Mouse (Mus musculus): ENCODE results near the gene Ppp1r9b. TPM values are rescaled to one million over a fixed set of nuclear protein-coding genes. Genes with fewer than 3 reads are reported as not detected.

The Ppp1r9b gene
- polyA plus RNA-seq, 1 experiment from 2014 or later, result 12.4 TPM

DNA sequence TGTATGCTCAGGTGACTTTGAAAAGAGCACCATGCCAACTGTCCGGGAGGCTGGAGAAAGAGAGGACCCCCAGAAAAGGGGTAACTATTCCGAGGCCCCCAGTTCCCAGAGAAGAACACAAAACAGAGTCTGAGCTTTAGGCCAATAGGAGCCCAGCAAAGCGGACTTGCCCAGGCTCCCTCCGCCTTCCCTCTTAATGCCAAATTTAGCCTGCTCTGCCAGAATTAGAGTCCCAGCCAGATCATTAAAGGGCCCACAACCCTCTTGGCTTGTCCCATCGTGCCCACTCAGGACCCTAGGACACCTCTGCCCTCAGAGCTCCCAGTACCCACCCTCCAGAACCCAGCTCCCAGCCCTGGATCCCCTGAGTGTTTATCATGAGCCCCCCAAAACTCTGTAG lies 17.9 kb upstream of the Ppp1r9b start:
- no peaks in the 10 kb centered on the region for H3K4me1 ChIP-seq (ENCODE audit: control insufficient read depth, insufficient read depth, low read length)

DNA sequence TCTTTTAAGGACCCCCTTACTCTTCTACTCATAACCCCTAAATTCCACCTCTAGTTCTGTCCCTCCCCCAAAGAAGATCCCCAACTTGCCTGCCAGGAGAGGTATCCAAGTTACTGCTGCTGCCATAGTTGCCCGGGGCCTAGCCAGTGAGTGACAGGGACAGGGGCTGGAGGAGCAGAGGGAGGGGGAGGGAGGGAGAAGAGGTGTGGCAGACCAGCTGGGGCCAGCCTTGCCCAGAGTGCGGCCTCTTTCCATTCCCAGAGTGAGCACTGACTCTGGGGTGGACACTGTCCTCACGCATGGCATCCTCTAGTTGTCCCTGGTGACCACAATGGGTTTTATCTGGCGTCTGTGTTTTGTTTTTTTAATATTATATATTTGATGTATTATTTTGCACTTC lies 17.5 kb upstream of the Ppp1r9b start:
- H3K27ac ChIP-seq (ENCODE audit: low read depth, low read length), result no peak overlapping the region
- H3K9me3 ChIP-seq (ENCODE audit: control insufficient read depth, low read length), result no peaks in the 10 kb centered on the region
- no peak overlapping the region for H3K4me3 ChIP-seq (ENCODE audit: low read depth, low read length)
- WGBS, result 45% methylated on average over 4 of the region's 4 CpGs
- no peaks in the 10 kb centered on the region for H3K27me3 ChIP-seq (ENCODE audit: control insufficient read depth, insufficient read depth, low read length)
- no peak overlapping the region for H3K9ac ChIP-seq (ENCODE audit: low read length)
- H3K36me3 ChIP-seq (ENCODE audit: control insufficient read depth, insufficient read depth, low read length), result no peaks in the 10 kb centered on the region
- H3K4me1 ChIP-seq (ENCODE audit: control insufficient read depth, insufficient read depth, low read length), result no peaks in the 10 kb centered on the region; the same call in 1 of the 2 replicates
- no peak for DNase-seq (ENCODE audit: low spot score, missing footprints)
- ATAC-seq (ENCODE audit: low FRiP score), result no peak
- H3K4me2 ChIP-seq, result no peak overlapping the region

More for the DNA sequence above, 17.9 kb upstream of the Ppp1r9b start:
- DNase-seq (ENCODE audit: low spot score, missing footprints) (no peak), ATAC-seq (ENCODE audit: low FRiP score) (no peak)
- no peak overlapping the region for H3K4me3 ChIP-seq (ENCODE audit: low read depth, low read length)
- 78% methylated on average over 5 of the region's 5 CpGs for WGBS
- H3K9ac ChIP-seq (ENCODE audit: low read length), result no peak overlapping the region
- H3K9me3 ChIP-seq (ENCODE audit: control insufficient read depth, low read length), result no peaks in the 10 kb centered on the region
- H3K36me3 ChIP-seq (ENCODE audit: control insufficient read depth, insufficient read depth, low read length), result no peaks in the 10 kb centered on the region
- H3K27me3 ChIP-seq (ENCODE audit: control insufficient read depth, insufficient read depth, low read length), result no peaks in the 10 kb centered on the region
- no peak overlapping the region for H3K4me2 ChIP-seq
- no peak overlapping the region for H3K27ac ChIP-seq (ENCODE audit: low read depth, low read length)

DNA sequence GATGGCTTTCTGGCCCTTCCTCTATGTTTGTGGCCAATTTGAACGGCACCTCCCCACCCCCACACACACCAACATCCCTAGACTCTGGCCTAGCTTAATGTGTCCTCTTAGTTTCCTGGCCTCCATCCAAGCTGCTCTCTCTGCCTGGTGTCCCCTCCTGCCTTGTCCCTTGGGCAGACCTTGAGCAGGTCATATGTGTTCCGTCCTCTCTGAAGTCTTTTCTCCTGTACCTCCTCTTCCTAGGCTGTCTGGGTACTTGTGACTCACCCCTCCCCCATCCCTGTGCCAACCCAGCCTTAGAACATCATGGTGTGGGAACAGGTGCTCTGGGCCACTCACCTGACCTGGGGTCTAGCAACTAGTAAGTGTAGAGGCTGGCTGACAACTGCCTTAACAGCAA lies 15.9 kb upstream of the Ppp1r9b start:
- Histone ChIP-seq H3K27me3 (ENCODE audit: control insufficient read depth, insufficient read depth, low read length) (no peaks in the 10 kb centered on the region), H3K27ac (ENCODE audit: low read depth, low read length) (no peak overlapping the region), H3K4me3 (ENCODE audit: low read depth, low read length) (no peak overlapping the region), H3K9me3 (ENCODE audit: control insufficient read depth, low read length) (no peaks in the 10 kb centered on the region), H3K9ac (ENCODE audit: low read length) (no peak overlapping the region), H3K36me3 (ENCODE audit: control insufficient read depth, insufficient read depth, low read length) (no peaks in the 10 kb centered on the region), H3K4me2 (no peak overlapping the region), H3K4me1 (ENCODE audit: control insufficient read depth, insufficient read depth, low read length) (no peaks in the 10 kb centered on the region; the same call in 1 of the 2 replicates)
- 81% methylated on average over 2 of the region's 2 CpGs for WGBS
- DNase-seq (ENCODE audit: low spot score, missing footprints) (no peak), ATAC-seq (ENCODE audit: low FRiP score) (no peak)

- Histone ChIP-seq H3K27ac (ENCODE audit: low read depth, low read length) (no peak within 1 kb of the TSS), H3K4me1 (ENCODE audit: control insufficient read depth, insufficient read depth, low read length) (no peaks in the 10 kb centered on the region; the same call in 1 of the 2 replicates), H3K9ac (ENCODE audit: low read length) (no peak within 1 kb of the TSS), H3K27me3 (ENCODE audit: control insufficient read depth, insufficient read depth, low read length) (no peaks in the 10 kb centered on the region), H3K4me2 (no peak within 1 kb of the TSS), H3K9me3 (ENCODE audit: control insufficient read depth, low read length) (no peaks in the 10 kb centered on the region), H3K4me3 (ENCODE audit: low read depth, low read length) (no peak within 1 kb of the TSS), H3K36me3 (ENCODE audit: control insufficient read depth, insufficient read depth, low read length) (no peaks in the 10 kb centered on the region)
- no peak for DNase-seq (ENCODE audit: low spot score, missing footprints)
- 80% methylated on average over 5 of the region's 5 CpGs for WGBS
- ATAC-seq (ENCODE audit: low FRiP score), result no peak
These were observed 14.6 kb upstream of the Ppp1r9b start, which contains the start of gene Sgca for GRCm38 (mm10) chr11:94976199-94976598. Gene Sgca, minus strand, starts transcription at chr11:94976327.

GRCm38 (mm10) chr11:94978178-94978915 lies 12.5 kb upstream of the Ppp1r9b start:
- Histone ChIP-seq H3K9ac (ENCODE audit: low read length) (peak overlapping the region; percentile 61), H3K9me3 (ENCODE audit: control insufficient read depth, low read length) (no peaks in the 10 kb centered on the region), H3K4me2 (peak overlapping the region; percentile 38), H3K27me3 (ENCODE audit: control insufficient read depth, insufficient read depth, low read length) (no peaks in the 10 kb centered on the region), H3K27ac (ENCODE audit: low read depth, low read length) (peak overlapping the region; percentile 69), H3K4me3 (ENCODE audit: low read depth, low read length) (peak overlapping the region; percentile 11; the same call in 1 of the 2 replicates), H3K36me3 (ENCODE audit: control insufficient read depth, insufficient read depth, low read length) (no peaks in the 10 kb centered on the region), H3K4me1 (ENCODE audit: control insufficient read depth, insufficient read depth, low read length) (no peaks in the 10 kb centered on the region; the same call in 1 of the 2 replicates)
- 52% methylated on average over 9 of the region's 9 CpGs for WGBS
- ATAC-seq (ENCODE audit: low FRiP score) (peak; percentile 77), DNase-seq (ENCODE audit: low spot score, missing footprints) (no peak)

DNA sequence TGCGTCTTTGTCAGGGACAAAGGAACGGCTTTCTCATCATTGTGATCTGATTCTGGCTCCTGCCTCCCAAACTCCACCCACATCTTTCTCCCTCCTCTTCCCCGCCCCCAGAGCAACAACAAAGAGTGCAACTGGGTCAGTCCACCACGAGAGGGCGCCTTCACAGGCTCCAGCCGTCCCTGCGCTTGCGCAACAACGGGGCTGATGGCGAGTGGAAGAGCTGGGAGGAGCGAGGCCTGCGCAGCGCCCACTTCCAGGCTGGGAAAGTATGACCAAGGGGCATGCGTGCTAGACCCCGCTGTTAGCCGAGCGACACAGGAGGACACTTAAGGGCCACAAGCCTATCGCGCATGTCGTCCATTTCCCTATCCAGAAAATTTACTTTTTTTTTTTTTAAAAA lies 11.9 kb upstream of the Ppp1r9b start:
- Histone ChIP-seq H3K4me1 (ENCODE audit: control insufficient read depth, insufficient read depth, low read length) (no peaks in the 10 kb centered on the region; the same call in 1 of the 2 replicates), H3K27ac (ENCODE audit: low read depth, low read length) (peak overlapping the region; percentile 69), H3K9ac (ENCODE audit: low read length) (peak overlapping the region; percentile 61), H3K4me3 (ENCODE audit: low read depth, low read length) (peak overlapping the region; percentile 11; the same call in 1 of the 2 replicates), H3K36me3 (ENCODE audit: control insufficient read depth, insufficient read depth, low read length) (no peaks in the 10 kb centered on the region), H3K27me3 (ENCODE audit: control insufficient read depth, insufficient read depth, low read length) (no peaks in the 10 kb centered on the region), H3K4me2 (peak overlapping the region; percentile 38), H3K9me3 (ENCODE audit: control insufficient read depth, low read length) (no peaks in the 10 kb centered on the region)
- ATAC-seq (ENCODE audit: low FRiP score) (peak; percentile 96), DNase-seq (ENCODE audit: low spot score, missing footprints) (peak; percentile 98)
- WGBS, result 0% methylated on average over 20 of the region's 20 CpGs

- Histone ChIP-seq H3K36me3 (ENCODE audit: control insufficient read depth, insufficient read depth, low read length) (no peaks in the 10 kb centered on the region), H3K9ac (ENCODE audit: low read length) (peak overlapping the region; percentile 7; the same call in 1 of the 2 replicates), H3K4me1 (ENCODE audit: control insufficient read depth, insufficient read depth, low read length) (no peaks in the 10 kb centered on the region; the same call in 1 of the 2 replicates), H3K9me3 (ENCODE audit: control insufficient read depth, low read length) (no peaks in the 10 kb centered on the region), H3K27me3 (ENCODE audit: control insufficient read depth, insufficient read depth, low read length) (no peaks in the 10 kb centered on the region), H3K4me2 (peak overlapping the region; percentile 38; the same call in 1 of the 2 replicates), H3K4me3 (ENCODE audit: low read depth, low read length) (no peak overlapping the region), H3K27ac (ENCODE audit: low read depth, low read length) (no peak overlapping the region)
- ATAC-seq (ENCODE audit: low FRiP score), result peak; percentile 41
- no peak for DNase-seq (ENCODE audit: low spot score, missing footprints)
- WGBS, result 81% methylated on average over 11 of the region's 11 CpGs
These were observed 11.2 kb upstream of the Ppp1r9b start for GRCm38 (mm10) chr11:94979462-94980179.

GRCm38 (mm10) chr11:94985140-94985539 lies 5.7 kb upstream of the Ppp1r9b start:
- no peak for ATAC-seq (ENCODE audit: low FRiP score)
- DNase-seq (ENCODE audit: low spot score, missing footprints), result peak; percentile 87
- H3K36me3 ChIP-seq (ENCODE audit: control insufficient read depth, insufficient read depth, low read length), result no peaks in the 10 kb centered on the region
- H3K9ac ChIP-seq (ENCODE audit: low read length), result no peak overlapping the region
- no peak overlapping the region for H3K4me3 ChIP-seq (ENCODE audit: low read depth, low read length)
- H3K9me3 ChIP-seq (ENCODE audit: control insufficient read depth, low read length), result no peaks in the 10 kb centered on the region
- H3K27me3 ChIP-seq (ENCODE audit: control insufficient read depth, insufficient read depth, low read length), result no peaks in the 10 kb centered on the region; the same call in 1 of the 2 replicates
- no peak overlapping the region for H3K27ac ChIP-seq (ENCODE audit: low read depth, low read length)
- WGBS, result 45% methylated on average over 1 of the region's 1 CpGs
- H3K4me1 ChIP-seq (ENCODE audit: control insufficient read depth, insufficient read depth, low read length), result peaks cover 21% of the 10 kb centered on the region
- no peak overlapping the region for H3K4me2 ChIP-seq

GRCm38 (mm10) chr11:94985822-94986221 lies 5.0 kb upstream of the Ppp1r9b start:
- Histone ChIP-seq H3K27ac (ENCODE audit: low read depth, low read length) (no peak overlapping the region), H3K27me3 (ENCODE audit: control insufficient read depth, insufficient read depth, low read length) (no peaks in the 10 kb centered on the region; the same call in 1 of the 2 replicates), H3K36me3 (ENCODE audit: control insufficient read depth, insufficient read depth, low read length) (no peaks in the 10 kb centered on the region), H3K9me3 (ENCODE audit: control insufficient read depth, low read length) (no peaks in the 10 kb centered on the region), H3K9ac (ENCODE audit: low read length) (no peak overlapping the region), H3K4me1 (ENCODE audit: control insufficient read depth, insufficient read depth, low read length) (peaks cover 25% of the 10 kb centered on the region), H3K4me3 (ENCODE audit: low read depth, low read length) (no peak overlapping the region), H3K4me2 (no peak overlapping the region)
- ATAC-seq (ENCODE audit: low FRiP score) (no peak), DNase-seq (ENCODE audit: low spot score, missing footprints) (no peak)
- 87% methylated on average over 5 of the region's 5 CpGs for WGBS
